Mouse (Mus musculus): ENCODE measurements around the gene Slc35f1. TPM values are rescaled to one million over a fixed set of nuclear protein-coding genes. Genes with fewer than 3 reads are reported as not detected.

Gene Slc35f1
- total and polyA plus RNA-seq, 3 experiments = 0.07 to 0.11 TPM; not detected in 1

- H3K36me3 ChIP-seq (replicated peaks in 1 of 2; ENCODE audit: control insufficient read depth in 1 of 2, insufficient read depth in 1 of 2, low read length in 1 of 2) = no peaks in the 10 kb centered on the region
- no peak overlapping the region for H3K27ac ChIP-seq (ENCODE audit: insufficient read depth, low read depth)
- H3K27me3 ChIP-seq (replicated peaks) = no peaks in the 10 kb centered on the region
- H3K4me1 ChIP-seq (ENCODE audit: control insufficient read depth in 1 of 2, insufficient read depth in 2 of 2) = peaks cover 0 to 2% of the 10 kb centered on the region in 2 experiments; a peak in 1 of 4 replicates
- no peak overlapping the region for H3K4me2 ChIP-seq (ENCODE audit: insufficient read depth, low read depth, poor library complexity, severe bottlenecking)
- TF ChIP-seq ELF1 (IDR thresholded peaks at IDR 0.05; ENCODE audit: low read depth, low read length) (no peak), MAX (IDR thresholded peaks at IDR 0.05; ENCODE audit: low read length) (no peak), MYC (IDR thresholded peaks at IDR 0.05; ENCODE audit: low read depth, low read length) (no peak), JUN (IDR thresholded peaks at IDR 0.05; ENCODE audit: insufficient read depth, low read depth, low read length) (no peak), USF1 (IDR thresholded peaks at IDR 0.05; ENCODE audit: low read depth, low read length) (no peak), ETS1 (conservative IDR thresholded peaks at IDR 0.05; ENCODE audit: low read depth, low read length) (no peak)
- DNase-seq (ENCODE audit: extremely low read depth) = no peak
- H3K9me3 ChIP-seq (replicated peaks; ENCODE audit: low read length) = no peaks in the 10 kb centered on the region
- dilution Hi-C loops (cut with MboI; ENCODE audit: extremely low pct_ligation_motif_present, extremely low pct_unique_long_range_greater_than_20kb, low sequenced_read_pairs) = no loop called here
- no peaks in the 10 kb centered on the region for H3K79me2 ChIP-seq (replicated peaks; ENCODE audit: control insufficient read depth, extremely low read depth, insufficient read depth, poor library complexity, severe bottlenecking)
- no peak overlapping the region for H3K4me3 ChIP-seq (replicated peaks in 1 of 3; ENCODE audit: low read depth in 2 of 3, low read length in 2 of 3, poor library complexity in 1 of 3)
- in situ Hi-C loops (cut with MboI; ENCODE audit: low pct_ligation_motif_present, low pct_unique_long_range_greater_than_20kb, low sequenced_read_pairs) = no loop called here
- no peak overlapping the region for H3K9ac ChIP-seq (ENCODE audit: insufficient read depth, low read depth)
Measured at GRCm38 (mm10) chr10:52779926-52780485, 89.7 kb downstream of the Slc35f1 start.

- Histone ChIP-seq H3K4me3 (replicated peaks in 1 of 3; ENCODE audit: low read depth in 2 of 3, low read length in 2 of 3, poor library complexity in 1 of 3) (no peak overlapping the region), H3K4me2 (ENCODE audit: insufficient read depth, low read depth, poor library complexity, severe bottlenecking) (no peak overlapping the region), H3K9ac (ENCODE audit: insufficient read depth, low read depth) (no peak overlapping the region), H3K4me1 (ENCODE audit: control insufficient read depth in 1 of 2, insufficient read depth in 2 of 2) (peaks cover 0 to 2% of the 10 kb centered on the region in 2 experiments; a peak in 1 of 4 replicates), H3K9me3 (replicated peaks; ENCODE audit: low read length) (no peaks in the 10 kb centered on the region), H3K27me3 (replicated peaks) (no peaks in the 10 kb centered on the region), H3K79me2 (replicated peaks; ENCODE audit: control insufficient read depth, extremely low read depth, insufficient read depth, poor library complexity, severe bottlenecking) (no peaks in the 10 kb centered on the region), H3K36me3 (replicated peaks in 1 of 2; ENCODE audit: control insufficient read depth in 1 of 2, insufficient read depth in 1 of 2, low read length in 1 of 2) (no peaks in the 10 kb centered on the region), H3K27ac (ENCODE audit: insufficient read depth, low read depth) (no peak overlapping the region)
- no peak for DNase-seq (ENCODE audit: extremely low read depth)
- in situ Hi-C loops (cut with MboI; ENCODE audit: low pct_ligation_motif_present, low pct_unique_long_range_greater_than_20kb, low sequenced_read_pairs) (no loop called here), dilution Hi-C loops (cut with MboI; ENCODE audit: extremely low pct_ligation_motif_present, extremely low pct_unique_long_range_greater_than_20kb, low sequenced_read_pairs) (no loop called here)
- TF ChIP-seq TBP (conservative IDR thresholded peaks at IDR 0.05; ENCODE audit: low read depth, low read length) (no peak), MAFK (IDR thresholded peaks at IDR 0.05; ENCODE audit: insufficient replicate concordance, low read length) (no peak), POLR2A (IDR thresholded peaks at IDR 0.05; ENCODE audit: low read depth, low read length) (no peak), IRF4 (IDR thresholded peaks at IDR 0.05; ENCODE audit: low read depth, low read length) (no peak)
Measured at GRCm38 (mm10) chr10:52787075-52787474, 96.7 kb downstream of the Slc35f1 start.

GRCm38 (mm10) chr10:52791560-52791959 lies 101.2 kb downstream of the Slc35f1 start:
- no peak overlapping the region for H3K27ac ChIP-seq (ENCODE audit: insufficient read depth, low read depth)
- no peaks in the 10 kb centered on the region for H3K4me1 ChIP-seq (ENCODE audit: control insufficient read depth in 1 of 2, insufficient read depth in 2 of 2)
- no peaks in the 10 kb centered on the region for H3K36me3 ChIP-seq (replicated peaks in 1 of 2; ENCODE audit: control insufficient read depth in 1 of 2, insufficient read depth in 1 of 2, low read length in 1 of 2)
- DNase-seq (ENCODE audit: extremely low read depth) = no peak
- H3K4me3 ChIP-seq (replicated peaks in 1 of 3; ENCODE audit: low read depth in 2 of 3, low read length in 2 of 3, poor library complexity in 1 of 3) = no peak overlapping the region
- no peaks in the 10 kb centered on the region for H3K9me3 ChIP-seq (replicated peaks; ENCODE audit: low read length)
- H3K9ac ChIP-seq (ENCODE audit: insufficient read depth, low read depth) = no peak overlapping the region
- TF ChIP-seq SIN3A (IDR thresholded peaks at IDR 0.05; ENCODE audit: low read length) (no peak), ZNF384 (IDR thresholded peaks at IDR 0.05; ENCODE audit: low read depth, low read length) (no peak), MEF2A (IDR thresholded peaks at IDR 0.05; ENCODE audit: borderline replicate concordance, low read depth, low read length) (no peak), RAD21 (IDR thresholded peaks at IDR 0.05; ENCODE audit: low read depth, low read length) (no peak), JUN (IDR thresholded peaks at IDR 0.05; ENCODE audit: insufficient read depth, low read depth, low read length) (no peak), NRF1 (IDR thresholded peaks at IDR 0.05; ENCODE audit: low read depth, low read length) (no peak), ZC3H11A (IDR thresholded peaks at IDR 0.05; ENCODE audit: low read depth, low read length) (no peak), MYC (IDR thresholded peaks at IDR 0.05; ENCODE audit: low read depth, low read length) (no peak), JUND (conservative IDR thresholded peaks at IDR 0.05; ENCODE audit: low read depth, low read length) (no peak), SMC3 (IDR thresholded peaks at IDR 0.05; ENCODE audit: low read depth, low read length) (no peak), TCF12 (IDR thresholded peaks at IDR 0.05; ENCODE audit: low read depth, low read length) (no peak), ZMIZ1 (IDR thresholded peaks at IDR 0.05; ENCODE audit: low read depth, low read length) (no peak), CHD1 (IDR thresholded peaks at IDR 0.05; ENCODE audit: low read depth, low read length) (no peak), KAT2A (IDR thresholded peaks at IDR 0.05; ENCODE audit: insufficient replicate concordance, low read length) (no peak)
- dilution Hi-C loops (cut with MboI; ENCODE audit: extremely low pct_ligation_motif_present, extremely low pct_unique_long_range_greater_than_20kb, low sequenced_read_pairs) = no loop called here
- no peak overlapping the region for H3K4me2 ChIP-seq (ENCODE audit: insufficient read depth, low read depth, poor library complexity, severe bottlenecking)
- in situ Hi-C loops (cut with MboI; ENCODE audit: low pct_ligation_motif_present, low pct_unique_long_range_greater_than_20kb, low sequenced_read_pairs) = no loop called here
- no peaks in the 10 kb centered on the region for H3K79me2 ChIP-seq (replicated peaks; ENCODE audit: control insufficient read depth, extremely low read depth, insufficient read depth, poor library complexity, severe bottlenecking)
- H3K27me3 ChIP-seq (replicated peaks) = no peaks in the 10 kb centered on the region

All from CH12.LX (cell line).